Mouse (Mus musculus) lung, postnatal 0 days (tissue): ENCODE measurements around the gene Syne3.

Experiments
- CTCF ChIP-seq: IDR thresholded peaks from 2 replicates; pipeline ENCODE4 v1.5.1; 2016; ENCODE audit warnings: antibody characterized with exemption, mild to moderate bottlenecking
- EP300 ChIP-seq: IDR thresholded peaks from 2 replicates; pipeline ENCODE4 v1.6.1; 2016; ENCODE audit warnings: antibody characterized with exemption, mild to moderate bottlenecking, control low read depth

DNA sequence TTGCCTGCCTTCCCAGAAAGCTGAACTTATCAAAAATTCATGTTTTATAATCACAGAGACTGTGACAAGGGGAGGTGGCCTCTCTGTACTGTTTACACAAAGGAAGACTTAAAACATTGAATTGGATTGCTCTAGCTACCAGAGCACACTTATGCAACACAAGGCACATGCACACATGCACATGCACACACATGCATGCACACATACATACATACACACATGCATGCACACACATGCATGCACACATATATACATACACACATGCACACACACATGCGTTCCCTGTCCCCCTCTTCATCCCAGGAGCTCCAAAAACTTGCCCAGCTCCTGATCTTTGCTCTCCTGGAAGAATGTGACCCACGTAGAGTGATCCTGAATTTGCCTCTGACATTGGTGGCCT is 83.8 kb downstream of the Syne3 start:
- TF ChIP-seq CTCF = no peak
- no peak for TF ChIP-seq EP300
